Mouse (Mus musculus) hindbrain, embryonic 15.5 days (tissue): ENCODE data around the gene Atf7ip2. TPM values are rescaled to one million over a fixed set of nuclear protein-coding genes. Genes with fewer than 3 reads are reported as not detected.
A peak's percentile ranks its signal among the peaks of the same experiment; 100 is the strongest.
"Not testable (repeated sequence)": the region's sequence is repeated elsewhere in the genome, so short reads cannot be mapped to it uniquely, and the experiment has no call there.

Experiments used
- ATAC-seq: fragments of 200-750 bp; cut with Nextera tagmentation; 2 replicates; pipeline ENCODE4 v1.8.0; 2017; ENCODE audit warnings: low read depth, moderate number of reproducible peaks, moderate TSS enrichment; ENCODE audit not compliant: low FRiP score
- H3K27ac ChIP-seq: fragments of 300-500 bp; sonication (generic); replicated peaks from 2 replicates; pipeline ENCODE4 v1.5.1; 2015; ENCODE audit warnings: mild to moderate bottlenecking, inconsistent platforms
- H3K27me3 ChIP-seq: fragments of 300-500 bp; sonication (generic); 2 replicates; pipeline ENCODE4 v1.6.1; 2015; ENCODE audit warnings: control low read depth, inconsistent platforms
- H3K36me3 ChIP-seq: fragments of 300-500 bp; sonication (generic); 2 replicates; pipeline ENCODE4 v1.6.1; 2015; ENCODE audit warnings: control low read depth, inconsistent platforms
- H3K4me1 ChIP-seq: fragments of 300-500 bp; sonication (generic); replicated peaks from 2 replicates; pipeline ENCODE4 v1.6.1; 2015; ENCODE audit warnings: control low read depth, inconsistent platforms
- H3K4me2 ChIP-seq: fragments of 300-500 bp; sonication (generic); 2 replicates; pipeline ENCODE4 v1.6.1; 2015; ENCODE audit warnings: moderate library complexity, mild to moderate bottlenecking, inconsistent platforms
- H3K4me3 ChIP-seq: fragments of 300-500 bp; sonication (generic); 2 replicates; pipeline ENCODE4 v1.5.1; 2015; ENCODE audit warnings: mild to moderate bottlenecking, inconsistent platforms
- H3K9ac ChIP-seq: fragments of 300-500 bp; sonication (generic); 2 replicates; pipeline ENCODE4 v1.6.1; 2015; ENCODE audit warnings: inconsistent platforms
- H3K9me3 ChIP-seq: fragments of 300-500 bp; sonication (generic); 2 replicates; pipeline ENCODE4 v1.6.1; 2016; ENCODE audit warnings: control low read depth, inconsistent platforms
- WGBS: fragments of 180-500 bp; shearing (Covaris S2); methylation state at CpG from one replicate; pipeline ENCODE4 v1.1.7; 2015; 5-methylcytosine and 5-hydroxymethylcytosine counted together
- polyA plus RNA-seq: library from polyadenylated mRNA; unstranded; fragments of >200 nt; fragmentation: Nextera tagmentation; extraction: Ambion mirVana; gene quantifications from 2 replicates; pipeline ENCODE4 v1.2.1, GENCODE M21; 2015

The Atf7ip2 gene
- polyA plus RNA-seq, 1 experiment from 2014 or later = 0.08 TPM

- no peak for ATAC-seq
- no peaks in the 10 kb centered on the region for H3K4me1 ChIP-seq
- no peak overlapping the region for H3K4me2 ChIP-seq
- H3K27me3 ChIP-seq = no peaks in the 10 kb centered on the region
- H3K9ac ChIP-seq = no peak overlapping the region
- no peaks in the 10 kb centered on the region for H3K9me3 ChIP-seq
- H3K4me3 ChIP-seq = no peak overlapping the region
- no peaks in the 10 kb centered on the region for H3K36me3 ChIP-seq
- H3K27ac ChIP-seq = no peak overlapping the region
Measured at GRCm38 (mm10) chr16:10236601-10237000, 44.1 kb downstream of the Atf7ip2 start.

- Histone ChIP-seq H3K27me3 (no peaks in the 10 kb centered on the region), H3K27ac (no peak overlapping the region), H3K36me3 (no peaks in the 10 kb centered on the region), H3K4me1 (no peaks in the 10 kb centered on the region), H3K4me3 (no peak overlapping the region), H3K4me2 (no peak overlapping the region), H3K9ac (no peak overlapping the region), H3K9me3 (no peaks in the 10 kb centered on the region)
- ATAC-seq = no peak
- 0% methylated on average over 1 of the region's 1 CpGs for WGBS
Measured at GRCm38 (mm10) chr16:10253993-10254392, 61.5 kb downstream of the Atf7ip2 start.

GRCm38 (mm10) chr16:10272256-10272655, 79.7 kb downstream of the Atf7ip2 start:
- H3K4me1 ChIP-seq = no peaks in the 10 kb centered on the region
- no peaks in the 10 kb centered on the region for H3K36me3 ChIP-seq
- no peak for ATAC-seq
- 37% methylated on average over 3 of the region's 3 CpGs for WGBS
- no peak overlapping the region for H3K4me2 ChIP-seq
- H3K27ac ChIP-seq = no peak overlapping the region
- no peak overlapping the region for H3K9ac ChIP-seq
- no peak overlapping the region for H3K4me3 ChIP-seq
- no peaks in the 10 kb centered on the region for H3K9me3 ChIP-seq
- H3K27me3 ChIP-seq = no peaks in the 10 kb centered on the region

- Histone ChIP-seq H3K9ac (no peak overlapping the region), H3K27me3 (no peaks in the 10 kb centered on the region), H3K4me2 (no peak overlapping the region), H3K9me3 (no peaks in the 10 kb centered on the region), H3K27ac (no peak overlapping the region), H3K36me3 (no peaks in the 10 kb centered on the region), H3K4me1 (no peaks in the 10 kb centered on the region), H3K4me3 (no peak overlapping the region)
- ATAC-seq = no peak
- WGBS = 71% methylated on average over 4 of the region's 4 CpGs
Measured at GRCm38 (mm10) chr16:10274465-10274864, 82.0 kb downstream of the Atf7ip2 start.

DNA sequence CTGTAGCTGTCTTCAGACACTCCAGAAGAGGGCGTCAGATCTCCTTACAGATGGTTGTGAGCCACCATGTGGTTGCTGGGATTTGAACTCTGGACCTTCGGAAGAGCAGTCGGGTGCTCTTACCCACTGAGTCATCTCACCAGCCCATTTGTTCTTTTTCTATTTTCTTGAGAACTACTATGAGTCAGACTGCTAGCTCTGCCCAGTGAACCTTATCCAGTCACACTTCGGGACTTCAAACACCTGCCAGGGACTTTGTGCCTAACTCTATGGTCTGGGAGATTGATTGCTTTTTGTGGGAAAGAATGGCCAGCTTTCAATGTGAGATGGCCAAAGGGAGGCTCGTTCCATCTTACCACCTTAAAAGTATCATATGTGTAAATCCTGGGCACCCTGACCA, 84.3 kb downstream of the Atf7ip2 start:
- H3K27me3 ChIP-seq, H3K4me3 ChIP-seq, H3K27ac ChIP-seq, H3K9me3 ChIP-seq, H3K9ac ChIP-seq, H3K4me1 ChIP-seq, H3K36me3 ChIP-seq, H3K4me2 ChIP-seq, ATAC-seq: not testable (repeated sequence)
- WGBS = 86% methylated on average over 5 of the region's 5 CpGs

GRCm38 (mm10) chr16:10280286-10280951, 87.9 kb downstream of the Atf7ip2 start:
- peak; percentile 30; the same call in 1 of the 2 replicates for ATAC-seq
- WGBS = 50% methylated on average over 12 of the region's 12 CpGs
- no peaks in the 10 kb centered on the region for H3K4me1 ChIP-seq

DNA sequence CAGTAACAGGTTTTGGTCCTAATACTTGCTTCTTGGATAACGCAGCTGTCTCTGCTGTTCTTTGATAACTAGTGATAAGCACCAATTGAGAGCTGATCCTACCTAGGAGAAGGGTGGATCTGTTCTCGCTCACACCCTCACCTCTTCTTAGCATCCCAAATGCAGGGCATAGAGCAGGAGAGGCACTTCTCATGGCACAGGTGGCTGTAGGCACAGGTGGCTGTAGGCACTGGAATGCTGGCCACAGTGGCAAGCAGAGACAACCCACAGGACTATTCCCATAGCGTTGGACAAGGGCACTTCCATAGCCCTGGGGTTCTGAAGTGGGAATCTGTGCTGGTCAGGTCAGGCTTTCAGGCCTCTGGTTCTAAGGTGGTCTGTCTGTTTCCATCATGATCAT, 89.4 kb downstream of the Atf7ip2 start:
- H3K36me3 ChIP-seq = no peaks in the 10 kb centered on the region
- no peak for ATAC-seq
- no peaks in the 10 kb centered on the region for H3K4me1 ChIP-seq
- H3K27ac ChIP-seq = no peak overlapping the region
- WGBS = 91% methylated on average over 3 of the region's 3 CpGs
- no peak overlapping the region for H3K4me3 ChIP-seq
- H3K9ac ChIP-seq = no peak overlapping the region
- H3K27me3 ChIP-seq = no peaks in the 10 kb centered on the region
- no peak overlapping the region for H3K4me2 ChIP-seq
- no peaks in the 10 kb centered on the region for H3K9me3 ChIP-seq

More at GRCm38 (mm10) chr16:10280286-10280951, 87.9 kb downstream of the Atf7ip2 start:
- Histone ChIP-seq H3K4me2 (no peak overlapping the region), H3K27me3 (no peaks in the 10 kb centered on the region), H3K27ac (no peak overlapping the region), H3K9me3 (no peaks in the 10 kb centered on the region), H3K4me3 (no peak overlapping the region), H3K9ac (no peak overlapping the region), H3K36me3 (no peaks in the 10 kb centered on the region)

DNA sequence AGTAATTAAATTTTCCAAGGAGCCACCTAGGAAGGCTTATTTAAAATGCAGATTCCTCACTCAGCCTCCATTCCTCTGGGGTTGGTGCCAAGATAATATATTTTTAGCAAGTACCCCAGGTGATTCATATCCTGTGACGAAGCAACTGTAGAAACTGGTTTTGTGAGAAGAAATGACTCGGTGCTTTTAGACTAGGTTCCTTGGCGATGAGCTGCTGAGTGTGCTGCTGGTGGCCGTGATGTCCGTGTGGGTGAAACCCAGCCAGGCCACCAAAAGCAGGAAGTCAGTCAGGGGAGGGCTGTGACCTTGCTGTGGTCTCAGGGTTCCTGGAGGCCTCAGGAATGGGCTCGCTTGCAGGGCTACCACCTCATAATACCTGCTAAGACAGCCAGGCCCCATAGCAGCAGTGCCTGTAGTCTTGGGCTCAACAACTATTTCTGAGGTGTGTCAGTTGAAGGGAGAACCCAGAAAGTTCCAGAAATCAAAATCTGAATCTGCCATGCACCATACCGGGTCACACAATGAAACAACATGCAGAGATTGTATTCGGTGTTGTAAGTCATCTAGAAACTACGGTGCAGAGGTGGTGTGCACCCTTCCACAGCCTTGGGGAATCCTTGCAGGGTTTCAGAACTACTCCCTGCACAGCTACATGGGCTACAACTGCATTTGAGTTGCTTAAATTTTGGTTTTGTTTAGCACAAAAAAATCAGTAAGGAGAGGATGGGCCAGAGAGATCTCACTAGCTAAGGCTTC, 94.2 kb downstream of the Atf7ip2 start:
- no peak overlapping the region for H3K4me3 ChIP-seq
- WGBS = 85% methylated on average over 9 of the region's 9 CpGs
- ATAC-seq = no peak

DNA sequence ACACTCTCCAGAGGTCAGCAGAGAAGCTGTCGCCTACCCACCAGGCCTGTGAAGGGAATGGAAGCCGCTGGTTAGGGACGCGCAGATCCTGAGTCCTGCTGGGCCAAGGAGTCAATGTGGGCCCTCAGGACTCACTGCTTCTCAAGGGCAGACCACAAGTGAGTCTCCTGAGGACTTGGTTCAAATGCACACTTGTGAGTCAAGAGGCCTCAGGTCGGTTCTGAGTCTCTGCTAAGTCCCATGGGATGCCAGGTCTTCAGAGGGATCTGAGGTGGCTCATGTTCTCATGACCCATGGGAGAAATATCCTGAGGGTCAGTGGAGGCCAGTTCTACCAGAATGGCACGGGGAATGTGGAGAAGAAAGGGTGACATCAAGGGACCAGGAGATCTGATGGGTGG, 95.6 kb downstream of the Atf7ip2 start:
- Histone ChIP-seq H3K27me3 (no peaks in the 10 kb centered on the region), H3K4me1 (no peaks in the 10 kb centered on the region), H3K4me2 (no peak overlapping the region), H3K9me3 (no peaks in the 10 kb centered on the region), H3K4me3 (no peak overlapping the region), H3K36me3 (no peaks in the 10 kb centered on the region), H3K27ac (no peak overlapping the region), H3K9ac (no peak overlapping the region)
- WGBS = 90% methylated on average over 6 of the region's 6 CpGs
- ATAC-seq = no peak

More for the DNA sequence above, 94.2 kb downstream of the Atf7ip2 start:
- Histone ChIP-seq H3K4me2 (no peak overlapping the region), H3K9me3 (no peaks in the 10 kb centered on the region), H3K9ac (no peak overlapping the region), H3K27ac (no peak overlapping the region), H3K36me3 (no peaks in the 10 kb centered on the region), H3K4me1 (no peaks in the 10 kb centered on the region), H3K27me3 (no peaks in the 10 kb centered on the region)

GRCm38 (mm10) chr16:10297696-10298644, 105.5 kb downstream of the Atf7ip2 start:
- no peak overlapping the region for H3K27ac ChIP-seq
- no peaks in the 10 kb centered on the region for H3K4me1 ChIP-seq
- WGBS = 82% methylated on average over 10 of the region's 10 CpGs
- no peak overlapping the region for H3K4me3 ChIP-seq
- H3K4me2 ChIP-seq = no peak overlapping the region
- no peaks in the 10 kb centered on the region for H3K27me3 ChIP-seq
- H3K9me3 ChIP-seq = no peaks in the 10 kb centered on the region
- no peak overlapping the region for H3K9ac ChIP-seq
- peak; percentile 63; the same call in 1 of the 2 replicates for ATAC-seq
- H3K36me3 ChIP-seq = no peaks in the 10 kb centered on the region

GRCm38 (mm10) chr16:10299637-10300036, 107.1 kb downstream of the Atf7ip2 start:
- H3K9me3 ChIP-seq = no peaks in the 10 kb centered on the region
- H3K4me3 ChIP-seq = no peak overlapping the region
- no peak overlapping the region for H3K9ac ChIP-seq
- H3K36me3 ChIP-seq = no peaks in the 10 kb centered on the region
- H3K27me3 ChIP-seq = no peaks in the 10 kb centered on the region
- WGBS = 44% methylated on average over 8 of the region's 8 CpGs
- H3K27ac ChIP-seq = no peak overlapping the region
- no peak overlapping the region for H3K4me2 ChIP-seq
- no peaks in the 10 kb centered on the region for H3K4me1 ChIP-seq
- ATAC-seq = no peak
